19 mouse cellular contexts compared by ENCODE assay signal in the genomic region with DNA sequence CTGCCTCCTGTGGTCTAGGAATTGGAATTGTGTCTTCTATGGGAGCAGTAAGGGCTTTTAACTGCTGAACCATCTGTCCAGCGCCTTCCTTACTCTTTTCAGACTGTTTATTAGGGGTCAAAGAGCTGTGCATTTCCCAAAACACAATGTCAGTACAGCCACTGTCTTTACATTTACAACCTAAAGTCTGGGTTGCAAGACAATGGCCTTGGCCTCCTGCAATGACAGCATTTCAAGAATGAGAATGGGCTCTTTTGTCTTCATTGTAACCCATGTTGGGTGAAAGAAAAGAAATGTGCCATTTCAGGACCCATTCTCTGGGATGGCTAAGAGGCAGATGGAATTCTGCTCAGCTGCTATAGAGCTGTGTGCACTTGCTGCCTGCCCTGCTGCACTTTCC.
A peak's percentile ranks its signal among the peaks of the same experiment; 100 is the strongest.
DNase-seq lines count a peak whose midpoint lies in the region; ATAC-seq and TF ChIP-seq lines count a peak whose summit lies in the region.
"Had no signal": no experiment of that assay in that cellular context is flagged by ENCODE, and none has a peak within 500 bp of the region (broad histone marks: within the 10 kb centered on the region; RNA-seq: fewer than 3 reads in every experiment).

No protein-coding gene starts in this region.

- peak overlapping the region; percentile 77 for H3K27ac ChIP-seq in hindbrain, embryonic 10.5 days
- no peak overlapping the region for H3K27ac ChIP-seq in hindbrain, postnatal 0 days
- H3K27ac ChIP-seq in ES-E14 (ENCODE audit: insufficient read depth, low read depth, low read length, poor library complexity, severe bottlenecking), result no peak overlapping the region
- no peak overlapping the region for H3K27ac ChIP-seq in neural tube, embryonic 12.5 days
- H3K27ac ChIP-seq: kidney, postnatal 0 days had no signal

- DNase-seq in hindbrain, embryonic 10.5 days (ENCODE audit: low spot score), result peak; percentile 48
- DNase-seq in hindbrain, postnatal 0 days (ENCODE audit: low spot score), result no peak
- peak; percentile 57 for DNase-seq in ES-E14 (ENCODE audit: low read depth, low spot score)
- peak; percentile 56 for DNase-seq in embryo, embryonic 11 days
- DNase-seq in gastrocnemius, adult 18-20 months (ENCODE audit: low spot score), result no peak
- no peak for DNase-seq in spleen, postnatal 10 days (ENCODE audit: low spot score in 2 of 2)
- DNase-seq in urinary bladder, postnatal 25 days (ENCODE audit: low spot score), result no peak
- DNase-seq: adrenal gland, postnatal 14 days; B cell, adult 2 months; cerebellum, postnatal 14 days; heart, postnatal 4 days; layer of hippocampus, adult 9-11 months; right cerebral cortex, postnatal 14 days; thymus, postnatal 4 days had no signal

- no peak for TF ChIP-seq CTCF in hindbrain, postnatal 0 days (IDR thresholded peaks at IDR 0.05; ENCODE audit: low read depth)

- H3K4me3 ChIP-seq in hindbrain, embryonic 10.5 days, result no peak overlapping the region
- no peak overlapping the region for H3K4me3 ChIP-seq in hindbrain, postnatal 0 days (ENCODE audit: low read length)
- no peak overlapping the region for H3K4me3 ChIP-seq in ES-E14 (ENCODE audit: insufficient read depth in 1 of 2, low read depth in 1 of 2, low read length in 2 of 2, poor library complexity in 1 of 2, severe bottlenecking in 1 of 2)
- no peak overlapping the region for H3K4me3 ChIP-seq in neural tube, embryonic 12.5 days

- no peak for ATAC-seq in hindbrain, postnatal 0 days
- ATAC-seq in neural tube, embryonic 12.5 days (ENCODE audit: low FRiP score, low read depth), result peak; percentile 56
- ATAC-seq: intestine, embryonic 16.5 days had no signal

- no peaks in the 10 kb centered on the region for H3K9me3 ChIP-seq in hindbrain, embryonic 10.5 days
- no peaks in the 10 kb centered on the region for H3K9me3 ChIP-seq in hindbrain, postnatal 0 days (ENCODE audit: low read length)
- H3K9me3 ChIP-seq in ES-E14 (ENCODE audit: control insufficient read depth, insufficient read depth, low read depth, low read length), result no peaks in the 10 kb centered on the region
- H3K9me3 ChIP-seq in neural tube, embryonic 12.5 days, result no peaks in the 10 kb centered on the region
- H3K9me3 ChIP-seq: G1E had no signal

- H3K4me2 ChIP-seq in hindbrain, postnatal 0 days (ENCODE audit: low read depth, low read length), result no peak overlapping the region
- no peak overlapping the region for H3K4me2 ChIP-seq in neural tube, embryonic 12.5 days (replicated peaks)
- H3K4me2 ChIP-seq: heart, embryonic 11.5 days had no signal

- H3K4me1 ChIP-seq in hindbrain, embryonic 10.5 days (replicated peaks), result peaks cover 28% of the 10 kb centered on the region
- no peaks in the 10 kb centered on the region for H3K4me1 ChIP-seq in hindbrain, postnatal 0 days (ENCODE audit: insufficient read depth, low read length)
- peaks cover 11 to 13% of the 10 kb centered on the region in 2 experiments for H3K4me1 ChIP-seq in ES-E14 (ENCODE audit: control insufficient read depth in 2 of 2, insufficient read depth in 2 of 2, low read length in 2 of 2, poor library complexity in 1 of 2)
- H3K4me1 ChIP-seq in neural tube, embryonic 12.5 days, result peaks cover 9% of the 10 kb centered on the region; the same call in 1 of the 2 replicates

- no peak overlapping the region for H3K9ac ChIP-seq in hindbrain, postnatal 0 days (replicated peaks; ENCODE audit: low read length)
- H3K9ac ChIP-seq in ES-E14 (ENCODE audit: insufficient read depth, low read depth, low read length, poor library complexity, severe bottlenecking), result no peak overlapping the region
- no peak overlapping the region for H3K9ac ChIP-seq in neural tube, embryonic 12.5 days

- H3K36me3 ChIP-seq in hindbrain, embryonic 10.5 days, result no peaks in the 10 kb centered on the region
- no peaks in the 10 kb centered on the region for H3K36me3 ChIP-seq in hindbrain, postnatal 0 days (ENCODE audit: insufficient read depth, low read length)
- H3K36me3 ChIP-seq in ES-E14 (ENCODE audit: control insufficient read depth, insufficient read depth, low read length, poor library complexity, severe bottlenecking), result no peaks in the 10 kb centered on the region
- H3K36me3 ChIP-seq in neural tube, embryonic 12.5 days, result no peaks in the 10 kb centered on the region
- H3K36me3 ChIP-seq: G1E had no signal

- H3K27me3 ChIP-seq in hindbrain, embryonic 10.5 days (ENCODE audit: insufficient read depth, poor library complexity, severe bottlenecking), result no peaks in the 10 kb centered on the region
- H3K27me3 ChIP-seq in hindbrain, postnatal 0 days (ENCODE audit: insufficient read depth, low read length), result no peaks in the 10 kb centered on the region
- no peaks in the 10 kb centered on the region for H3K27me3 ChIP-seq in neural tube, embryonic 12.5 days (replicated peaks)

- WGBS in hindbrain, embryonic 10.5 days, result 18% methylated on average over 1 of the region's 1 CpGs
- WGBS in hindbrain, postnatal 0 days, result 23% methylated on average over 1 of the region's 1 CpGs
- 6% methylated on average over 1 of the region's 1 CpGs for WGBS in neural tube, embryonic 12.5 days

- in situ Hi-C loops in ES-E14 (cut with MboI; ENCODE audit: low sequenced_read_pairs in 2 of 2, unreplicated experiment in 2 of 2), result no loop called here

TF ChIP-seq in ES-E14, 5 proteins besides CTCF, POLR2A, EP300 and RAD21:
- TF ChIP-seq CHD2 (IDR thresholded peaks at IDR 0.05; ENCODE audit: low read depth, low read length), result 0 out of 2 replicates have a peak, but pooled peaks have one; percentile 7
- no peak for TF ChIP-seq ZNF384 (IDR thresholded peaks at IDR 0.05; ENCODE audit: low read depth, low read length)

Comparison
In these comparisons a context has a peak if more than half of its experiments do, and no peak if none do; other contexts are left out.
1. DNase-seq: peak in hindbrain, embryonic 10.5 days (single experiment), ES-E14 (single experiment) and embryo, embryonic 11 days (single experiment); none in hindbrain, postnatal 0 days (single experiment), gastrocnemius, adult 18-20 months (single experiment), spleen, postnatal 10 days (0 of 2) and urinary bladder, postnatal 25 days (single experiment).